Mouse (Mus musculus): ENCODE measurements around the gene Tomm40. TPM values are rescaled to one million over a fixed set of nuclear protein-coding genes. Genes with fewer than 3 reads are reported as not detected.

Tomm40 gene
- polyA plus RNA-seq, 1 experiment, result 12.7 TPM

GRCm38 (mm10) chr7:19716822-19717221 lies 1.6 kb upstream of the Tomm40 start:
- Histone ChIP-seq H3K4me1 (ENCODE audit: control insufficient read depth) (peaks cover 50% of the 10 kb centered on the region), H3K36me3 (ENCODE audit: control insufficient read depth) (peaks cover 23% of the 10 kb centered on the region), H3K9me3 (ENCODE audit: control insufficient read depth, low read length) (no peaks in the 10 kb centered on the region; the same call in 1 of the 2 replicates), H3K4me3 (replicated peaks) (peak overlapping the region; percentile 97), H3K27me3 (ENCODE audit: control insufficient read depth) (no peaks in the 10 kb centered on the region)
- no peak for TF ChIP-seq TAL1 (IDR thresholded peaks at IDR 0.05; ENCODE audit: low read length)
- TF ChIP-seq GATA1 (IDR thresholded peaks at IDR 0.05; ENCODE audit: low read length), result no peak

- no peaks in the 10 kb centered on the region; the same call in 1 of the 2 replicates for H3K9me3 ChIP-seq (ENCODE audit: control insufficient read depth, low read length)
- peak overlapping the region; percentile 97 for H3K4me3 ChIP-seq (replicated peaks)
- TF ChIP-seq GATA1 (IDR thresholded peaks at IDR 0.05; ENCODE audit: low read length) (no peak), TAL1 (IDR thresholded peaks at IDR 0.05; ENCODE audit: low read length) (no peak)
- H3K36me3 ChIP-seq (ENCODE audit: control insufficient read depth), result peaks cover 30% of the 10 kb centered on the region
- no peaks in the 10 kb centered on the region for H3K27me3 ChIP-seq (ENCODE audit: control insufficient read depth)
- peaks cover 50% of the 10 kb centered on the region for H3K4me1 ChIP-seq (ENCODE audit: control insufficient read depth)
Observed at GRCm38 (mm10) chr7:19716055-19716682, 931 bp upstream of the Tomm40 start.

DNA sequence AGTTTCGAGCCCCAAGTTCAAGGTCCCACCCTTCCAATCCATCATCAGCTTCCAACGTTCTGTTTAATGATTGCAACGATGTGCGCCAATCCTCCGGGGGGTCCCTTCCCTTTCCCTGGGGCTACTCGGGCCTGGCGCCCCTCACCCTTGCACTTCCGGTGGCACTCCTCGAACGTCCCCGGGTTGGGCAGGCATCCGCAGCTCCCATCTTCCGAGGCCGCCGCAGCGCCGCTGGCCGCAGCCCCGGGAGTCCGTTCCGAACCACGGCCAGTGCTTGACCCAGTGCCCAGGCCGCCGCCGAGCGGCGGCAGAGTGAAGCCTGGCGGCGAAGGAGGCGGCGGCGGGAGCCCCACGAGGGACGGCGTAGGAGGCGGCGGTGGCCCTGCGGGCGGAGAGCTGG lies 402 bp downstream of the Tomm40 start:
- H3K9me3 ChIP-seq (ENCODE audit: control insufficient read depth, low read length), result no peaks in the 10 kb centered on the region
- peaks cover 40% of the 10 kb centered on the region for H3K36me3 ChIP-seq (ENCODE audit: control insufficient read depth)
- peaks cover 51% of the 10 kb centered on the region for H3K4me1 ChIP-seq (ENCODE audit: control insufficient read depth)
- peak overlapping the region; percentile 97 for H3K4me3 ChIP-seq (replicated peaks)
- H3K27me3 ChIP-seq (ENCODE audit: control insufficient read depth), result no peaks in the 10 kb centered on the region
- no peak for TF ChIP-seq GATA1 (IDR thresholded peaks at IDR 0.05; ENCODE audit: low read length)
- no peak for TF ChIP-seq TAL1 (IDR thresholded peaks at IDR 0.05; ENCODE audit: low read length)

- Histone ChIP-seq H3K4me3 (replicated peaks) (peak overlapping the region; percentile 97), H3K4me1 (ENCODE audit: control insufficient read depth) (peaks cover 45% of the 10 kb centered on the region), H3K9me3 (ENCODE audit: control insufficient read depth, low read length) (no peaks in the 10 kb centered on the region), H3K27me3 (ENCODE audit: control insufficient read depth) (no peaks in the 10 kb centered on the region), H3K36me3 (ENCODE audit: control insufficient read depth) (peaks cover 52% of the 10 kb centered on the region)
- TF ChIP-seq GATA1 (IDR thresholded peaks at IDR 0.05; ENCODE audit: low read length) (no peak), TAL1 (IDR thresholded peaks at IDR 0.05; ENCODE audit: low read length) (no peak)
Observed at GRCm38 (mm10) chr7:19713598-19713997, 1.6 kb downstream of the Tomm40 start.

DNA sequence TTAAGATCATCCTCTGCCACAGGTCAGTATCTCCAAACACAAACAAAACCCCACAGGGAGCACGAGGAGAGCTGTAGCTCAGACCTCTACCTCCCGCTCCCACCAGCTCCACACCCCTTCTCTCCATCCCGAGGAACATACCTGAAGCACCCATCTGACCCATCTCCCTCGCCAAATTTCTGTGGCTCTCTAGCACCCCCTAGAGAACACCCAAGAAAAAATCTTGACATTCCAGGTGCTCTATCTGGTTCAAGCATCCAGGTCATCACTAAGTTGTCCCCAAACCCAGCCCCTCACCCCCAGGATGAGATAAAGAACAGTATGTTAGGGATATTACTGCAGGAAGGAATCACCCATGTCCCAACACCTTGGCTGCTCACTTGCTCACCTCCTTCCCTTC lies 2.0 kb downstream of the Tomm40 start:
- Histone ChIP-seq H3K4me1 (ENCODE audit: control insufficient read depth) (peaks cover 44% of the 10 kb centered on the region), H3K4me3 (replicated peaks) (no peak overlapping the region), H3K36me3 (ENCODE audit: control insufficient read depth) (peaks cover 56% of the 10 kb centered on the region), H3K9me3 (ENCODE audit: control insufficient read depth, low read length) (no peaks in the 10 kb centered on the region), H3K27me3 (ENCODE audit: control insufficient read depth) (no peaks in the 10 kb centered on the region)
- TF ChIP-seq TAL1 (IDR thresholded peaks at IDR 0.05; ENCODE audit: low read length), result no peak
- no peak for TF ChIP-seq GATA1 (IDR thresholded peaks at IDR 0.05; ENCODE audit: low read length)

GRCm38 (mm10) chr7:19712414-19712813 lies 2.8 kb downstream of the Tomm40 start:
- TF ChIP-seq GATA1 (IDR thresholded peaks at IDR 0.05; ENCODE audit: low read length) (no peak), TAL1 (IDR thresholded peaks at IDR 0.05; ENCODE audit: low read length) (no peak)
- Histone ChIP-seq H3K27me3 (ENCODE audit: control insufficient read depth) (no peaks in the 10 kb centered on the region), H3K4me3 (replicated peaks) (no peak overlapping the region), H3K4me1 (ENCODE audit: control insufficient read depth) (peaks cover 43% of the 10 kb centered on the region), H3K36me3 (ENCODE audit: control insufficient read depth) (peaks cover 63% of the 10 kb centered on the region), H3K9me3 (ENCODE audit: control insufficient read depth, low read length) (no peaks in the 10 kb centered on the region)

- no peaks in the 10 kb centered on the region for H3K9me3 ChIP-seq (ENCODE audit: control insufficient read depth, low read length)
- H3K36me3 ChIP-seq (ENCODE audit: control insufficient read depth), result peaks cover 72% of the 10 kb centered on the region
- peaks cover 27% of the 10 kb centered on the region for H3K4me1 ChIP-seq (ENCODE audit: control insufficient read depth)
- TF ChIP-seq GATA1 (IDR thresholded peaks at IDR 0.05; ENCODE audit: low read length), result no peak
- no peak for TF ChIP-seq TAL1 (IDR thresholded peaks at IDR 0.05; ENCODE audit: low read length)
- no peak overlapping the region for H3K4me3 ChIP-seq (replicated peaks)
- H3K27me3 ChIP-seq (ENCODE audit: control insufficient read depth), result no peaks in the 10 kb centered on the region
Observed at GRCm38 (mm10) chr7:19710650-19711049, 4.6 kb downstream of the Tomm40 start.

GRCm38 (mm10) chr7:19705271-19705670 lies 10.0 kb downstream of the Tomm40 start:
- no peak overlapping the region for H3K4me3 ChIP-seq (replicated peaks)
- TF ChIP-seq GATA1 (IDR thresholded peaks at IDR 0.05; ENCODE audit: low read length), result no peak
- peaks cover 77% of the 10 kb centered on the region for H3K36me3 ChIP-seq (ENCODE audit: control insufficient read depth)
- peaks cover 16% of the 10 kb centered on the region for H3K4me1 ChIP-seq (ENCODE audit: control insufficient read depth)
- H3K9me3 ChIP-seq (ENCODE audit: control insufficient read depth, low read length), result no peaks in the 10 kb centered on the region
- no peaks in the 10 kb centered on the region for H3K27me3 ChIP-seq (ENCODE audit: control insufficient read depth)

- Histone ChIP-seq H3K27me3 (ENCODE audit: control insufficient read depth) (peaks cover 2% of the 10 kb centered on the region; the same call in 1 of the 2 replicates), H3K9me3 (ENCODE audit: control insufficient read depth, low read length) (no peaks in the 10 kb centered on the region), H3K36me3 (ENCODE audit: control insufficient read depth) (peaks cover 72% of the 10 kb centered on the region), H3K4me3 (replicated peaks) (no peak overlapping the region), H3K4me1 (ENCODE audit: control insufficient read depth) (peaks cover 22% of the 10 kb centered on the region)
- TF ChIP-seq GATA1 (IDR thresholded peaks at IDR 0.05; ENCODE audit: low read length) (no peak), TAL1 (IDR thresholded peaks at IDR 0.05; ENCODE audit: low read length) (no peak)
Observed at GRCm38 (mm10) chr7:19704475-19704874, 10.8 kb downstream of the Tomm40 start.

All from erythroblast, embryonic 14.5 days (primary cell).